Mouse (Mus musculus) cerebellum, adult 2 months (tissue): ENCODE measurements around the gene Cog7. TPM values are rescaled to one million over a fixed set of nuclear protein-coding genes. Genes with fewer than 3 reads are reported as not detected.

Source experiments
- DNase-seq, 2 experiments: peaks; one replicate each; pipeline ENCODE4 v3.0.0; 2021
- H3K27ac ChIP-seq: fragments of 200-500 bp; 2 replicates; pipeline ENCODE4 v1.5.1; 2012; ENCODE audit warnings: low read length, control low read depth, inconsistent platforms; ENCODE audit not compliant: insufficient read depth
- H3K27me3 ChIP-seq: fragments of 200-500 bp; 2 replicates; pipeline ENCODE4 v1.6.1; 2012; ENCODE audit warnings: inconsistent platforms, mild to moderate bottlenecking, low read length, moderate library complexity; ENCODE audit not compliant: control insufficient read depth, insufficient read depth
- H3K4me1 ChIP-seq: fragments of 200-500 bp; 2 replicates; pipeline ENCODE4 v1.6.1; 2011; ENCODE audit warnings: low read length; ENCODE audit not compliant: control insufficient read depth, insufficient read depth
- H3K4me3 ChIP-seq: fragments of 200-500 bp; replicated peaks from 2 replicates; pipeline ENCODE3; 2011; ENCODE audit warnings: mild to moderate bottlenecking, low read depth, low read length, control low read depth; ENCODE audit not compliant: insufficient read depth
- CTCF ChIP-seq: fragments of 200-500 bp; IDR thresholded peaks from 2 replicates; pipeline ENCODE4 v1.5.1; 2011; ENCODE audit warnings: low read depth, mild to moderate bottlenecking, control low read depth, low read length, moderate library complexity, borderline replicate concordance; ENCODE audit not compliant: insufficient read depth
- POLR2A ChIP-seq: fragments of 200-500 bp; IDR thresholded peaks from 2 replicates; pipeline ENCODE4 v1.6.1; 2011; ENCODE audit warnings: low read length, control low read depth, borderline replicate concordance; ENCODE audit not compliant: insufficient read depth
- WGBS: fragments of 180-500 bp; shearing (Covaris S2); methylation state at CpG from one replicate; pipeline ENCODE4 v1.1.7; 2018; 5-methylcytosine and 5-hydroxymethylcytosine counted together
- polyA plus RNA-seq: library from polyadenylated mRNA; depleted of rRNA; stranded (reverse); fragments of >200 nt; gene quantifications from 2 replicates; pipeline ENCODE4 v1.2.3, GENCODE M21; 2012

The Cog7 gene
- polyA plus RNA-seq, 1 experiment = 32.3 TPM

- peak in 1 of 2 experiments; percentile 47 for DNase-seq
- peaks cover 8% of the 10 kb centered on the region for H3K4me1 ChIP-seq
- H3K27me3 ChIP-seq = no peaks in the 10 kb centered on the region
- H3K4me3 ChIP-seq = no peak overlapping the region
- 16% methylated on average over 4 of the region's 4 CpGs for WGBS
- no peak overlapping the region for H3K27ac ChIP-seq
- TF ChIP-seq CTCF (no peak), POLR2A (no peak)
Measured at GRCm38 (mm10) chr7:122012370-122012769, 30.9 kb upstream of the Cog7 start.

DNA sequence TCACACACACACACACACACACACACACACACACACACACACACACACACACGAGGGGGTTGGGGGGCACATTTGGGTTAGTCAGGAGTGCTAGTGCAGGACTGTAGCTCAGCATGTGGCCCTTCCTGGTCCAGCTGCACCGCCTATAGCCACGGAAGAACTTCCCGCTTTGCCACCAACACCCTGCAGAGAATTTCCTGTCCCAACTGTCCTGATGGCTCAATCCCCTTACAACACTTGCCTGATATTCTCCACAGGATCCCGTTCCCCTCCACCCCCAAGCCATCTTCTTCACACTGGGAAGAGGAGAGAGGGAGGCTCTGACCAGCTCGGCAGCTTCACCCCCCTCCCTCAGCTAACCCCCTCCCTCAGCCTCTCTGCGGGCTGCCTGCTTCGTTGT is 18.9 kb upstream of the Cog7 start:
- DNase-seq = no peak
- Histone ChIP-seq H3K4me3 (no peak overlapping the region), H3K4me1 (no peaks in the 10 kb centered on the region), H3K27ac (no peak overlapping the region), H3K27me3 (no peaks in the 10 kb centered on the region)
- WGBS = 16% methylated on average over 8 of the region's 8 CpGs
- TF ChIP-seq POLR2A (no peak), CTCF (no peak)

DNA sequence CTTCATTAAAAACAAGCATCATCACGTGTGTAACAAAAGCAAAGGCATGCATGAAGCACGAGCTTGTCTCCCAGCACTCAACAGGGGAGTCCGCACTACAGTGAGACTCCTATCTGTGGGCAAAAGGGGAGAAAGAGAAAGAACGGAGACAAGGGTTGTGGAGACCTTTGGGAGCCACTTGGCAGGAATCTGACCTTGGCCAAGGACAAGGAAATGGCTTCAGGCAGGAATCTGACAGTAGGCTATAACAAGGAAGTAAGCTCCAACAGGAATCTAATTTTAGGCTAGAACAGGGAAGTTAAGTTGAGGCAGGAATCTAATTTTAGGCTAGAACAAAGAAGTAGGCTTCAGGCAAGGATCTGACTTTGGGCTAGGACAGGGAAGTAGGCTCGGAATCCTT is 14.4 kb upstream of the Cog7 start:
- Histone ChIP-seq H3K27ac (no peak overlapping the region), H3K4me3 (no peak overlapping the region), H3K4me1 (no peaks in the 10 kb centered on the region), H3K27me3 (no peaks in the 10 kb centered on the region)
- TF ChIP-seq CTCF = no peak
- TF ChIP-seq POLR2A = no peak
- DNase-seq = no peak
- WGBS = 89% methylated on average over 5 of the region's 5 CpGs

DNA sequence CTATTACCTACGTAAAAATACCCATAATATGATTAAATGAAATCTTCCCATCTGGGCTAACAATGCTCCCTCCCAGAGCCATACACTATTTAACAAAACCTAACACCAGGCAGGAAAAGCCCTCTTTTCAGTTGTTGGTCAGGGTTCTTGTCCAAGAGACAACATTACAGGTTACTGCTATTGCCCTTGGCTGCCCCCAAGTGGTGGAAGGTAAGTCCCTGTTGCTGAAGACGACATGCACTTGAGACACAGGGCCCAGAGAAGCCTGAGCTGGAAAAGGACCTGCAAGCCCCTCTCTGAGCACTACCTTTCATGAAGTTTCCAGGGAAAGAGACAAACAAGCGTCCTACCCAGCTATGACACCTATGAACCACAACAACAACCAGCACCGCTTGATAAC is 6.5 kb downstream of the Cog7 start:
- peak; percentile 63 to 70 for DNase-seq
- Histone ChIP-seq H3K27me3 (no peaks in the 10 kb centered on the region), H3K27ac (no peak overlapping the region), H3K4me3 (no peak overlapping the region), H3K4me1 (peaks cover 3% of the 10 kb centered on the region; the same call in 1 of the 2 replicates)
- TF ChIP-seq CTCF (peak; percentile 78), POLR2A (no peak)
- WGBS = 60% methylated on average over 4 of the region's 4 CpGs

- TF ChIP-seq CTCF (no peak), POLR2A (no peak)
- H3K27ac ChIP-seq = no peak overlapping the region
- DNase-seq = no peak
- H3K27me3 ChIP-seq = no peaks in the 10 kb centered on the region
- WGBS = 85% methylated on average over 3 of the region's 3 CpGs
- no peaks in the 10 kb centered on the region for H3K4me1 ChIP-seq
- no peak overlapping the region for H3K4me3 ChIP-seq
Measured at GRCm38 (mm10) chr7:121971698-121972097, 9.8 kb downstream of the Cog7 start.

- WGBS = 85% methylated on average over 9 of the region's 9 CpGs
- TF ChIP-seq POLR2A (no peak), CTCF (no peak)
- no peak overlapping the region for H3K4me3 ChIP-seq
- H3K27me3 ChIP-seq = no peaks in the 10 kb centered on the region
- H3K27ac ChIP-seq = no peak overlapping the region
- DNase-seq = no peak
- H3K4me1 ChIP-seq = no peaks in the 10 kb centered on the region
Measured at GRCm38 (mm10) chr7:121970250-121970649, 11.3 kb downstream of the Cog7 start.

DNA sequence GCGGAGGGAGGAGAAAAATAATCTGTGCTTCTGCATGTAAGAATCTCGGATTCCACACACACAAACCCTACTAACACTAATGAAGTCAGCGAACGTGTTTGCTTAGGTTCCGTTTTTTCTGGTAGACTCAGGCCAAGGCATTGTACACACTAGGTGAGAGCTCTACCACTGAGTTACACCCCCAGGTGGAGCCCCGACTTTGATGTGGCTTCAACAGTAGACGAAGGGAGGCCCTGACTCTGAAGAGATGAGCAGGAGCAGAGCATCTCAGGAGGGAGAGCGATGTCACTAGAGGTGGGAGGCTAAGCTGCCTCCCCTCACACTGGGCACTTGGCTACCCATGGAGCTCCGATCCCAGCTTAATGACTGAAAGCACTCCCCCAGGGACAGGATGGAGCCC is 12.7 kb downstream of the Cog7 start:
- H3K27ac ChIP-seq = no peak overlapping the region
- no peaks in the 10 kb centered on the region for H3K27me3 ChIP-seq
- no peaks in the 10 kb centered on the region for H3K4me1 ChIP-seq
- DNase-seq = no peak
- WGBS = 89% methylated on average over 9 of the region's 9 CpGs
- H3K4me3 ChIP-seq = no peak overlapping the region
- TF ChIP-seq CTCF (no peak), POLR2A (no peak)

GRCm38 (mm10) chr7:121968242-121968641 is 13.3 kb downstream of the Cog7 start:
- TF ChIP-seq POLR2A (no peak), CTCF (no peak)

More at GRCm38 (mm10) chr7:121968242-121968641, 13.3 kb downstream of the Cog7 start:
- Histone ChIP-seq H3K27ac (no peak overlapping the region), H3K4me3 (no peak overlapping the region), H3K27me3 (no peaks in the 10 kb centered on the region), H3K4me1 (no peaks in the 10 kb centered on the region)
- DNase-seq = no peak
- 87% methylated on average over 8 of the region's 8 CpGs for WGBS
